Mouse (Mus musculus): ENCODE results near the gene Cox6a1. TPM values are rescaled to one million over a fixed set of nuclear protein-coding genes. Genes with fewer than 3 reads are reported as not detected.
"Not testable (repeated sequence)": the region's sequence is repeated elsewhere in the genome, so short reads cannot be mapped to it uniquely, and the experiment has no call there.

Cox6a1 gene
- polyA plus RNA-seq (2015; fragmentation: Nextera tagmentation; extraction: Ambion mirVana), result 1,187 and 1,356 TPM in 2 replicates

DNA sequence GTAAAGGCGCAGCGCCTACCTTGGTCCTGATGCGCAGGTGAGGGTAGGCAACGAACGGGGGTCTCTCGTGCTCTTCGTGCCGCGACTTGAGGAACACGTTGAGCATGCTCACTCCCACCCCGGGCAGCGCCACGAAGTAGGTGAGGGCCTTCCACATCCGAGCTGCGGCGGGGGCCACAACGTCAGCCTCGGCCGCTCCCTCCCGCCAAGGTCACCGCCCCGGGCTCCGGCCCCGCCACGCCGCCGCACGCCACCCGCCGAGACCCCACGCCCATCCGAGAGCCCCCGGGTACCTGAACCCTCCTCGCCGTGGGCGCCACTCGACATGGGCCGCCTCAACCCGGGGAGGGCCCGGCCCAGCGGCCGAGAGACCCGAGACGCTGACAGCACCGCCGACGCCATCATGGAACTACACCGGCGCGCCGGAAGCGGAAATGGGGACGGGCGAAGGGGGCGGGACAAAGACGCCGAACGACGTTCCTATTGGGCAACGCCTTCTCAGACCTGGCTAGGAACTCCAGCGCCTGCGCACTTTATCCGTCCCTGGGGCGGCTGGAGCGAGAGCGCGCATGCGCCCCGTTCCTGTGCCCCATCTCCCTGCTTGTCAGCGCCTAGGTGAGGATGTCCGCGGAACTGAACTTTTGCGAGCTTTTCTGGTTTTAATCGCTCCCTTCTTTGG is at the start of gene Cox6a1:
Gene Cox6a1 (minus strand): TSS at position 436 of the 679 bp plus-strand sequence.
- WGBS, result under 1% methylated on average over 70 of the region's 74 CpGs
- ATAC-seq, result peak; percentile 96
- H3K4me3 ChIP-seq (replicated peaks), result peak within 1 kb of the TSS; percentile 75
- H3K36me3 ChIP-seq, result peaks cover 18% of the 10 kb centered on the region
- peaks cover 9% of the 10 kb centered on the region for H3K4me1 ChIP-seq (replicated peaks)
- H3K27me3 ChIP-seq (replicated peaks), result no peaks in the 10 kb centered on the region
- H3K4me2 ChIP-seq (replicated peaks), result peak within 1 kb of the TSS; percentile 83
- peak within 1 kb of the TSS; percentile 77 for H3K27ac ChIP-seq
- H3K9me3 ChIP-seq, result no peaks in the 10 kb centered on the region
- H3K9ac ChIP-seq, result peak within 1 kb of the TSS; percentile 89

GRCm38 (mm10) chr5:115397839-115398780 is 49.3 kb upstream of the Cox6a1 start:
- peak overlapping the region; percentile 41 for H3K4me3 ChIP-seq (replicated peaks)
- ATAC-seq, result peak; percentile 53; the same call in 1 of the 2 replicates
- H3K9me3 ChIP-seq, result no peaks in the 10 kb centered on the region
- WGBS, result 4% methylated on average over 48 of the region's 48 CpGs
- no peaks in the 10 kb centered on the region for H3K36me3 ChIP-seq
- H3K27ac ChIP-seq, result no peak overlapping the region
- no peaks in the 10 kb centered on the region for H3K27me3 ChIP-seq (replicated peaks)
- H3K4me1 ChIP-seq (replicated peaks), result peaks cover 11% of the 10 kb centered on the region
- H3K4me2 ChIP-seq (replicated peaks), result peak overlapping the region; percentile 93
- H3K9ac ChIP-seq, result peak overlapping the region; percentile 70

GRCm38 (mm10) chr5:115396654-115397053 is 47.9 kb upstream of the Cox6a1 start:
- Histone ChIP-seq H3K27ac (no peak overlapping the region), H3K36me3 (no peaks in the 10 kb centered on the region), H3K27me3 (replicated peaks) (no peaks in the 10 kb centered on the region), H3K9ac (no peak overlapping the region), H3K4me2 (replicated peaks) (no peak overlapping the region), H3K9me3 (no peaks in the 10 kb centered on the region), H3K4me3 (replicated peaks) (no peak overlapping the region), H3K4me1 (replicated peaks) (peaks cover 11% of the 10 kb centered on the region)
- ATAC-seq, result no peak
- WGBS, result 64% methylated on average over 11 of the region's 11 CpGs

- Histone ChIP-seq H3K4me2 (replicated peaks) (no peak overlapping the region), H3K27ac (no peak overlapping the region), H3K9me3 (no peaks in the 10 kb centered on the region), H3K4me1 (replicated peaks) (peaks cover 11% of the 10 kb centered on the region), H3K27me3 (replicated peaks) (no peaks in the 10 kb centered on the region), H3K36me3 (no peaks in the 10 kb centered on the region), H3K4me3 (replicated peaks) (no peak overlapping the region), H3K9ac (no peak overlapping the region)
- 24% methylated on average over 10 of the region's 10 CpGs for WGBS
- ATAC-seq, result no peak
These were observed 46.1 kb upstream of the Cox6a1 start for GRCm38 (mm10) chr5:115394836-115395235.

DNA sequence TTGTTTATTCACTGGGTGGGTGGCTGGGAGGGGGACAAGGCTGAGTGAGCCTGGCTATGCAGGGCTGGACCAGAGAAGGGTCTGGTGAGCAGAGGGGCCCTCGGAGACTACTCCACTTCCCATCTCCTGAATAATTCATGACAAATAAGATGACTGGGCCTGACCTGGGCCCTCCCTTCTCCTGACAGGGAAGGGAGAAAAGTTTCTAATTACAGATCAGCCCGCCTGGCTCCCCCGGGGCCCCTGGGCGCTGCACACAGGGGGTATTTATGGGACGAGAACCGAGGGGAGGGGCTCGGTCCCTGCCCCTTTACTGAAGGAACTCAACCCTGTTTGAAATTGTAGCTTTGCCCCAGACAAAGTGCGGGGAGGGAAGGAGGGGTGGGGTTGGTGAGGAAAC is 45.4 kb upstream of the Cox6a1 start:
- no peaks in the 10 kb centered on the region for H3K27me3 ChIP-seq (replicated peaks)
- H3K36me3 ChIP-seq, result no peaks in the 10 kb centered on the region
- no peak overlapping the region for H3K27ac ChIP-seq
- H3K4me3 ChIP-seq (replicated peaks), result no peak overlapping the region
- whole genome bisulfite sequencing, result 6% methylated on average over 8 of the region's 8 CpGs
- ATAC-seq, result no peak
- H3K4me1 ChIP-seq (replicated peaks), result peaks cover 11% of the 10 kb centered on the region
- no peaks in the 10 kb centered on the region for H3K9me3 ChIP-seq
- no peak overlapping the region for H3K4me2 ChIP-seq (replicated peaks)
- H3K9ac ChIP-seq, result no peak overlapping the region

DNA sequence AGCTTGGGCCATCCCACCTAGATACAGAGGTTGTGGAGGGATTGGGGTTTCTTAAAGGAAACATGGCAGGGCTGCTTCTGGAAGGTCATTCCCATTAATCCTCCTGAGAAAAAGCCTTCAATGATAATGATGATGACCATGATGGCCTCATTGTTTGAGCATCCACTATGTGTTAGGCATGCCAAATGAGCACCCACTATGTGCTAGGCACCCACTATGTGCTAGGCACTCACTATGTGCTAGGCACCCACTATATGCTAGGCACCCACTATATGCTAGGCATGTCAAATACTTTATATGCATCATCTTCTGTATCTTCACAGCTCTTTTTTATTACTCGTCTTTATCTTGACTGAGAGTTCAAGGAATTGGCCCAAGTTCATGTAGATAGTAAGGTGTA is 44.2 kb upstream of the Cox6a1 start:
- H3K4me3 ChIP-seq (replicated peaks), result no peak overlapping the region
- ATAC-seq, result no peak
- peaks cover 6% of the 10 kb centered on the region; the same call in 1 of the 2 replicates for H3K4me1 ChIP-seq (replicated peaks)
- no peak overlapping the region for H3K9ac ChIP-seq
- H3K4me2 ChIP-seq (replicated peaks), result no peak overlapping the region
- H3K27me3 ChIP-seq (replicated peaks), result no peaks in the 10 kb centered on the region
- no peak overlapping the region for H3K27ac ChIP-seq
- H3K36me3 ChIP-seq, result no peaks in the 10 kb centered on the region
- no peaks in the 10 kb centered on the region for H3K9me3 ChIP-seq
- WGBS, result 79% methylated on average over 1 of the region's 1 CpGs

DNA sequence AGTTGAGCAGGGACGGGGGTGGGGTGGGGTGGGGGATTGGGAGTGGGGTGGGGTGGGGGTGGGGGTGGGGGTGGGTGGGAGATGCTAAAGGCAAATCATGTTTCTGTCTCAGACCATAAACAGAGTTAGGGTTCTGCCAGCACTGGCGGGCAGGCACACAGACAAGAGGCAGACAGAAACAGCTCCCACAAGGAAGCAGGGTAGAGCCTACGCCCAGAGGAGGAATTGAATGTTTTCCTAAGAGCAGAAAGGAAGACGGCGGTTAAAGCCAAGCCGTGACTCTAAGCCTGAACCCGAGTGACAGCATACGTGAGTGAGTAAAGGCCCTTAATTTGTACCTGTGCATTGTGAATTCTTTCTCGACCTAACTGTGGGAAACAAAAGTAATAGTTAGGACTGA is 43.2 kb upstream of the Cox6a1 start:
- no peaks in the 10 kb centered on the region for H3K27me3 ChIP-seq (replicated peaks)
- H3K4me1 ChIP-seq (replicated peaks), result peaks cover 6% of the 10 kb centered on the region; the same call in 1 of the 2 replicates
- H3K27ac ChIP-seq, result no peak overlapping the region
- H3K9ac ChIP-seq, result no peak overlapping the region
- no peak for ATAC-seq
- H3K36me3 ChIP-seq, result no peaks in the 10 kb centered on the region
- 20% methylated on average over 9 of the region's 9 CpGs for WGBS
- H3K9me3 ChIP-seq, result no peaks in the 10 kb centered on the region
- no peak overlapping the region for H3K4me3 ChIP-seq (replicated peaks)
- H3K4me2 ChIP-seq (replicated peaks), result no peak overlapping the region

GRCm38 (mm10) chr5:115378882-115379281 is 30.1 kb upstream of the Cox6a1 start:
- H3K9ac ChIP-seq; ATAC-seq; H3K9me3 ChIP-seq; H3K4me1 ChIP-seq (replicated peaks); H3K4me2 ChIP-seq (replicated peaks); H3K27ac ChIP-seq; H3K36me3 ChIP-seq; H3K4me3 ChIP-seq (replicated peaks); H3K27me3 ChIP-seq (replicated peaks): not testable (repeated sequence)
- WGBS, result 62% methylated on average over 2 of the region's 2 CpGs

DNA sequence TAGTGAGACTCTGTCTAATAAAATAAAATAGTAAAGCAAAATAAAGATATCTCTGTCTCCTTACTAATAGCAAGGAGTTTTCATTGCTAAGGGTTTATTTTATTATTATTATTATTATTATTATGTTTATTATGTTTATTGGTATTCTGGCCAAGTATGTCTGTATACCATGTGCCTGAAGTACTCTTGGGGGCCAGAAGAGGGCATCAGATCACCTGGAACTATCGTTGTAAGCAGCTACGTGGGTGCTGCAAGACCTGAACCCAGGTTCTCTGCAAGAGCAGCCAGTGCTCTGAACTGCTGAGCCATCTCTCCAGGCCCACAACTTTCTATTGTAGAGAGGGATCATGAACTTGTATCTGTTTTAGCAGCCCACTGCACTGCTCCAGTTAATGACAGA is 26.7 kb upstream of the Cox6a1 start:
- no peak overlapping the region for H3K4me3 ChIP-seq (replicated peaks)
- H3K4me2 ChIP-seq (replicated peaks), result no peak overlapping the region
- H3K27ac ChIP-seq, result no peak overlapping the region
- 88% methylated on average over 2 of the region's 2 CpGs for WGBS
- no peak for ATAC-seq
- no peaks in the 10 kb centered on the region for H3K9me3 ChIP-seq
- peaks cover 3% of the 10 kb centered on the region for H3K4me1 ChIP-seq (replicated peaks)
- no peak overlapping the region for H3K9ac ChIP-seq
- no peaks in the 10 kb centered on the region for H3K36me3 ChIP-seq
- H3K27me3 ChIP-seq (replicated peaks), result no peaks in the 10 kb centered on the region

DNA sequence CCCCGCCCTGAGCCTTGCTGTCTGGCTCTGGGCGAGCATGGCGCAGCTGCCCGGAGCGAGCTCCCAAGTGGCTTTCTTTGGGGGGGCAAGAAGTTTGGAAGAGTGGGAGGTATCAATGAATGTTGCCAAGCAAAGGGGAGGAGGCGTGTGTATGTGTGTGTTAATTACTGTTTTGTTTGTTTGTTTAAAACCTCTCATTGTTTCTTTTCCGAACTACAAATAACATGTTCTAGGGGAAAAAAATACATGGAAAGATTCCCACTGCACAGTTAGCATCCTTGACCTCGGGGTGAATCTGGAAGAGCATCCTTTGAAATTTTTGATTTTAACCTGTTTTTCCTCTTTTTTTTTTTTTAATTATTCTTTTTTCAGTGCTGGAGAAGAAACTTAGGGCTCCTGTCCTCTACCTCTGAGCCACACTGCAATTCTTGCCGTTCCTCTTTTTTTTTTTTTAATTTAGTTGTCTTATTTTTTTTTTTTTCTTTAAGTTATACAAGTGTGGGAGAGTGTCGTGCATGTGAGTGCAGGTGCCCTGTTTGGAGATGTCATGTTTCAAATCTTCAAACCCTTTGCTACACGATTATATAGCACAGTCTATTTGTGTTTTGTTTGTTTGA is 25.5 kb upstream of the Cox6a1 start:
- no peaks in the 10 kb centered on the region for H3K27me3 ChIP-seq (replicated peaks)
- 26% methylated on average over 11 of the region's 11 CpGs for WGBS
- H3K4me3 ChIP-seq (replicated peaks), result peak overlapping the region; percentile 18; the same call in 1 of the 2 replicates

DNA sequence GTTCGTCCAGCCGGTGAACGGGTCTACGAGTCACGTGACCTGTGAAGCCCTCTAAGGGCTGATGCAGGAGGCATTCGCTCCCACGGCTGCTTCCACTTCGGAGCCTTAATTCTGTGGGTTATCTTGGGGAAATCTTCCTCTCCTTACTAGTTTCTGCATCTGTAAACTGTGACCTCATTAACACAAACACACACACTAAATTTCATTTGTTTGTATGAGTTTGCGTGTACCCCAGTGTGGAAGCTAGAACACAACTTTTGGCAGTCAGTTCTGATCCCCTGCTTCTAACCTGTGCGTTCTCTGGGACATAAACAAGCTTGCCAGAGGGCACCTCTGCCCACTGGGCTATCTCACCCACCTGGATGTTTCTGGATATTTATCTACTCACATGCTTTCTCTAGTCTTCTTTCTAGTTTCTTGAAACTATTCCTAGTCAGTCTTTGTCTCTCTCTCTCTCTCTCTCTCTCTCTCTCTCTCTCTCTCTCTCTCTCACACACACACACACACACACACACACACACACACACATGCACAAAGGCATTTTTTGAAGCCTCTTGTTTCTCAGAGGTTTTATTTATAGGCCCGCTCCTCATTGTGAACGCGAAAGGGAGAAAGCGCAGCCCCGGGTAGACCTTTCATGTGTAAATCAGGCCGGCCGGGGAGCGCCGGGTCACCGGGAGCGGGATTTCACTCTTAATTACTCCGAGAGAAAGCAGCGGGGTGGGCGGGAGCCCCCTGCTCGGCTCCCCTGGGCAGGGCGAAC is 24.8 kb upstream of the Cox6a1 start:
- Histone ChIP-seq H3K27me3 (replicated peaks) (no peaks in the 10 kb centered on the region), H3K27ac (no peak overlapping the region), H3K4me2 (replicated peaks) (peak overlapping the region; percentile 66), H3K9ac (peak overlapping the region; percentile 42; the same call in 1 of the 2 replicates), H3K4me3 (replicated peaks) (peak overlapping the region; percentile 18; the same call in 1 of the 2 replicates), H3K4me1 (replicated peaks) (peaks cover 3% of the 10 kb centered on the region), H3K36me3 (no peaks in the 10 kb centered on the region), H3K9me3 (no peaks in the 10 kb centered on the region)
- 25% methylated on average over 26 of the region's 26 CpGs for WGBS
- no peak for ATAC-seq

More for the DNA sequence above, 25.5 kb upstream of the Cox6a1 start:
- Histone ChIP-seq H3K9me3 (no peaks in the 10 kb centered on the region), H3K36me3 (no peaks in the 10 kb centered on the region), H3K9ac (peak overlapping the region; percentile 42; the same call in 1 of the 2 replicates), H3K27ac (no peak overlapping the region), H3K4me2 (replicated peaks) (peak overlapping the region; percentile 66), H3K4me1 (replicated peaks) (peaks cover 3% of the 10 kb centered on the region)
- ATAC-seq, result no peak

All from intestine, embryonic 15.5 days (tissue).